In the genomic region with DNA sequence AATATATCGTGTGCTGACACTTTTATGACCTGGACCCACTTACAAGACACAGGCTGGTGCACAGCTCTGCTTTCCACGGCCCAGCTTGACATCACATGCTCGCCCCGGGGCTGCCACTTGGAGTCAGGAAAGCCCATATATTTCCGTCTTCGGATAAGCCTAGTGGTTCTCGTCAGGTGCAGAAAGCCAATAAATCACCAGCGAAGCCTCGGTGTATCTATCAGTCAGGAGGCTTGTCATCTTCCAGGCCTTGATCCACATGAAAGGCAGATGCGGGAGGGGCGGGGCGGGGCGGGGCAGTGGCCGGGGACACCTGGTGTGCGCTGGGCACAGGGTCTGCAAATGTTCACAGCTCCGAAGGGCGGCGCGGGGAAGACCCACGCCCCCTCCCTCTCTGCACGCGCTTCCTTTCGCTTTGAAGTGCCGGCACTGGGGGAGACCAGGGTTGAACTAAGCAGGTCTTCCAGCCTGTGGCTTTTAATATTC, we compare ENCODE assay signal across 8 mouse cellular contexts. TPM values are rescaled to one million over a fixed set of nuclear protein-coding genes. Genes with fewer than 3 reads are reported as not detected.
DNase-seq lines count a peak whose midpoint lies in the region; ATAC-seq lines count a peak whose summit lies in the region.

No protein-coding gene starts in this region.

- H3K27me3 ChIP-seq in kidney, embryonic 14.5 days (ENCODE audit: control insufficient read depth, insufficient read depth, low read length): no peaks in the 10 kb centered on the region
- 0 out of 2 replicates have a peak, but pooled peaks cover 18% of the 10 kb centered on the region for H3K27me3 ChIP-seq in embryonic facial prominence, embryonic 10.5 days (replicated peaks; ENCODE audit: low read depth, poor library complexity, severe bottlenecking)
- no peaks in the 10 kb centered on the region for H3K27me3 ChIP-seq in hindbrain, embryonic 15.5 days
- no peaks in the 10 kb centered on the region for H3K27me3 ChIP-seq in midbrain, embryonic 15.5 days (replicated peaks)

- 3% methylated on average over 23 of the region's 24 CpGs for WGBS in kidney, embryonic 14.5 days
- WGBS in embryonic facial prominence, embryonic 10.5 days: 13% methylated on average over 24 of the region's 24 CpGs
- 5% methylated on average over 24 of the region's 24 CpGs for WGBS in hindbrain, embryonic 15.5 days
- 6% methylated on average over 24 of the region's 24 CpGs for WGBS in midbrain, embryonic 15.5 days

- no peaks in the 10 kb centered on the region for H3K36me3 ChIP-seq in kidney, embryonic 14.5 days (ENCODE audit: control insufficient read depth, insufficient read depth, low read length)
- H3K36me3 ChIP-seq in embryonic facial prominence, embryonic 10.5 days (replicated peaks): no peaks in the 10 kb centered on the region
- no peaks in the 10 kb centered on the region for H3K36me3 ChIP-seq in hindbrain, embryonic 15.5 days
- no peaks in the 10 kb centered on the region for H3K36me3 ChIP-seq in midbrain, embryonic 15.5 days (replicated peaks)

- H3K4me3 ChIP-seq in kidney, embryonic 14.5 days (ENCODE audit: low read length): peak overlapping the region; percentile 24; the same call in 1 of the 2 replicates
- H3K4me3 ChIP-seq in embryonic facial prominence, embryonic 10.5 days: peak overlapping the region; percentile 51
- peak overlapping the region; percentile 35 for H3K4me3 ChIP-seq in hindbrain, embryonic 15.5 days
- peak overlapping the region; percentile 34 for H3K4me3 ChIP-seq in midbrain, embryonic 15.5 days

- no peak overlapping the region for H3K9ac ChIP-seq in kidney, embryonic 14.5 days (ENCODE audit: low read depth, low read length)
- peak overlapping the region; percentile 30; the same call in 1 of the 2 replicates for H3K9ac ChIP-seq in hindbrain, embryonic 15.5 days
- H3K9ac ChIP-seq in midbrain, embryonic 15.5 days: peak overlapping the region; percentile 7; the same call in 1 of the 2 replicates

- H3K9me3 ChIP-seq in kidney, embryonic 14.5 days (ENCODE audit: control insufficient read depth, low read length): no peaks in the 10 kb centered on the region
- H3K9me3 ChIP-seq in embryonic facial prominence, embryonic 10.5 days: no peaks in the 10 kb centered on the region
- no peaks in the 10 kb centered on the region for H3K9me3 ChIP-seq in hindbrain, embryonic 15.5 days
- no peaks in the 10 kb centered on the region for H3K9me3 ChIP-seq in midbrain, embryonic 15.5 days

- H3K4me1 ChIP-seq in kidney, embryonic 14.5 days (ENCODE audit: control insufficient read depth, insufficient read depth, low read length): peaks cover 6% of the 10 kb centered on the region; the same call in 1 of the 2 replicates
- peaks cover 11% of the 10 kb centered on the region for H3K4me1 ChIP-seq in embryonic facial prominence, embryonic 10.5 days
- H3K4me1 ChIP-seq in hindbrain, embryonic 15.5 days (replicated peaks): peaks cover 15% of the 10 kb centered on the region
- peaks cover 15% of the 10 kb centered on the region for H3K4me1 ChIP-seq in midbrain, embryonic 15.5 days

- peak; percentile 75 for ATAC-seq in kidney, embryonic 14.5 days (ENCODE audit: low FRiP score, low TSS enrichment)
- peak; percentile 85 for ATAC-seq in hindbrain, embryonic 15.5 days (ENCODE audit: low FRiP score, low read depth)
- peak; percentile 92 for ATAC-seq in midbrain, embryonic 15.5 days (replicated peaks)

- H3K4me2 ChIP-seq in kidney, embryonic 14.5 days (replicated peaks; ENCODE audit: low read depth, low read length): peak overlapping the region; percentile 45
- peak overlapping the region; percentile 75 for H3K4me2 ChIP-seq in hindbrain, embryonic 15.5 days
- peak overlapping the region; percentile 64 for H3K4me2 ChIP-seq in midbrain, embryonic 15.5 days

- no peak overlapping the region for H3K27ac ChIP-seq in kidney, embryonic 14.5 days (ENCODE audit: low read depth, low read length)
- H3K27ac ChIP-seq in embryonic facial prominence, embryonic 10.5 days (replicated peaks): no peak overlapping the region
- no peak overlapping the region for H3K27ac ChIP-seq in hindbrain, embryonic 15.5 days (replicated peaks)
- H3K27ac ChIP-seq in midbrain, embryonic 15.5 days: peak overlapping the region; percentile 26; the same call in 1 of the 2 replicates

- DNase-seq in kidney, adult 8-10 months: no peak
- peak; percentile 52 for DNase-seq in embryonic facial prominence, embryonic 10.5 days (ENCODE audit: low spot score)
- no peak for DNase-seq in right cerebral cortex, adult 18-20 months
- no peak for DNase-seq in MN1 (ENCODE audit: low spot score)
- DNase-seq in adrenal gland, postnatal 10 days: no peak

RNA-seq across cellular contexts. Expression of a gene that starts 48.1 kb away (rescaled TPM):
- 8.7 and 13.3 TPM in 2 replicates for polyA plus RNA-seq in kidney, embryonic 14.5 days (2014; fragmentation: Nextera tagmentation; extraction: Ambion mirVana)
- polyA plus RNA-seq in embryonic facial prominence, embryonic 10.5 days (2016; fragmentation: Nextera tagmentation; extraction: Ambion mirVana): not detected in 2 replicates
- polyA plus RNA-seq in hindbrain, embryonic 15.5 days (2015; fragmentation: Nextera tagmentation; extraction: Ambion mirVana): 0.06 TPM in 1 of 2 replicates, not detected in the other
- polyA plus RNA-seq in midbrain, embryonic 15.5 days (2015; fragmentation: Nextera tagmentation; extraction: Ambion mirVana): 0.10 TPM in 1 of 2 replicates, not detected in the other
- 100 to 1,000 TPM; 106 to 158 TPM for total RNA-seq in adrenal gland, postnatal 10 days (2021)
